Mouse (Mus musculus) forebrain, embryonic 16.5 days (tissue): ENCODE measurements at regions not wholly inside any gene's neighbourhood (a gene's known extent, or its start where the extent isn't known, plus 50 kb on each side); places are given as distances from the start of the nearest gene placed in this dataset.
A peak's percentile ranks its signal among the peaks of the same experiment; 100 is the strongest.

Experiments
- ATAC-seq: fragments of 200-750 bp; cut with Nextera tagmentation; 2 replicates; pipeline ENCODE4 v1.8.0; 2017; ENCODE audit warnings: mild to moderate bottlenecking, moderate library complexity
- H3K27ac ChIP-seq: fragments of 300-500 bp; sonication (generic); 2 replicates; pipeline ENCODE4 v1.5.1; 2014; ENCODE audit warnings: low read length, control low read depth
- H3K27me3 ChIP-seq: fragments of 300-500 bp; sonication (generic); replicated peaks from 2 replicates; pipeline ENCODE4 v1.6.1; 2014; ENCODE audit warnings: low read length; ENCODE audit not compliant: control insufficient read depth, insufficient read depth
- H3K36me3 ChIP-seq: fragments of 300-500 bp; sonication (generic); 2 replicates; pipeline ENCODE4 v1.6.1; 2014; ENCODE audit not compliant: control insufficient read depth, insufficient read depth
- H3K4me1 ChIP-seq: fragments of 300-500 bp; sonication (generic); replicated peaks from 2 replicates; pipeline ENCODE4 v1.6.1; 2014; ENCODE audit warnings: low read length; ENCODE audit not compliant: control insufficient read depth, insufficient read depth
- H3K4me2 ChIP-seq: fragments of 300-500 bp; sonication (generic); 2 replicates; pipeline ENCODE4 v1.6.1; 2014; ENCODE audit warnings: mild to moderate bottlenecking, low read length, control low read depth
- H3K4me3 ChIP-seq: fragments of 300-500 bp; sonication (generic); replicated peaks from 2 replicates; pipeline ENCODE4 v1.5.1; 2014; ENCODE audit warnings: mild to moderate bottlenecking, low read length, control low read depth
- H3K9ac ChIP-seq: fragments of 300-500 bp; sonication (generic); replicated peaks from 2 replicates; pipeline ENCODE4 v1.6.1; 2014; ENCODE audit warnings: low read depth, low read length, control low read depth
- H3K9me3 ChIP-seq: fragments of 300-500 bp; sonication (generic); 2 replicates; pipeline ENCODE4 v1.6.1; 2016; ENCODE audit warnings: low read length; ENCODE audit not compliant: control insufficient read depth
- WGBS: fragments of 180-500 bp; shearing (Covaris S2); extraction: QIAGEN DNeasy Blood & Tissue Kit; methylation state at CpG from one replicate; pipeline ENCODE4 v1.1.7; 2014; 5-methylcytosine and 5-hydroxymethylcytosine counted together

DNA sequence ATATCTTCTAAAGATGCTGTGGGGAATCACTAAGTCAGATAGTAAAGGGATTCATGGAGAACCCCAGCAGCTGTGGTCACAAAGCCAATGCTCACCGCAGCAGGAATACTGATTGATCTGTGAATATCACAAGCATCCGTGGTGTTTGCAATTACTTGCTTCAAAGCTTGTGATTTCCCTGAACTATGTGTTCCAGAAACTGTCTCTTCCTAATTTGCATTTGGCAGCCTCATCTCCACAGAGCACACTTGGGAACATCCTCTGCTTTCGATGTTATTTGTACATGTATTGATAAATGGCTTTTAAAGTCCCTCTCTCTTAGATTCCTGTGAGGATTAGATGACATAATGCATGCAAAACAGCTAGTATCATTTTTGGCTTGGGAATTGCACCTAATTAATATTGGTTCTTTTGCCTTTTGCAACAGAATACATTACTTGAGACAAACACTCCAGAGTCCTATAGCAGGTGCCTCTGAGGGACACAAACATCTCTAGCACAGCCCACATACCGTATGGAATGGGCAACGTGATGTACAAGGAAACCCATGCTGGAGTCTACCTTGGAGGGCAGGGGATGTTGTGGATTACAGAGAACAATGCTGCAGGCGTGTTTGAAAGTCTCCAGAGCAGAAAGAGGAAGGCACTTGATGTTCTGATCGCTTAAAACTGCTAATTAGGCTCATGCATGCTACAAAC lies 211.0 kb downstream of the Nuak1 start:
- H3K9ac ChIP-seq: no peak overlapping the region
- no peak overlapping the region for H3K4me2 ChIP-seq
- no peaks in the 10 kb centered on the region for H3K9me3 ChIP-seq
- H3K4me3 ChIP-seq: no peak overlapping the region
- WGBS: 51% methylated on average over 7 of the region's 7 CpGs
- no peak for ATAC-seq
- H3K4me1 ChIP-seq: peaks cover 3% of the 10 kb centered on the region
- H3K27ac ChIP-seq: no peak overlapping the region
- no peaks in the 10 kb centered on the region for H3K36me3 ChIP-seq
- H3K27me3 ChIP-seq: no peaks in the 10 kb centered on the region

DNA sequence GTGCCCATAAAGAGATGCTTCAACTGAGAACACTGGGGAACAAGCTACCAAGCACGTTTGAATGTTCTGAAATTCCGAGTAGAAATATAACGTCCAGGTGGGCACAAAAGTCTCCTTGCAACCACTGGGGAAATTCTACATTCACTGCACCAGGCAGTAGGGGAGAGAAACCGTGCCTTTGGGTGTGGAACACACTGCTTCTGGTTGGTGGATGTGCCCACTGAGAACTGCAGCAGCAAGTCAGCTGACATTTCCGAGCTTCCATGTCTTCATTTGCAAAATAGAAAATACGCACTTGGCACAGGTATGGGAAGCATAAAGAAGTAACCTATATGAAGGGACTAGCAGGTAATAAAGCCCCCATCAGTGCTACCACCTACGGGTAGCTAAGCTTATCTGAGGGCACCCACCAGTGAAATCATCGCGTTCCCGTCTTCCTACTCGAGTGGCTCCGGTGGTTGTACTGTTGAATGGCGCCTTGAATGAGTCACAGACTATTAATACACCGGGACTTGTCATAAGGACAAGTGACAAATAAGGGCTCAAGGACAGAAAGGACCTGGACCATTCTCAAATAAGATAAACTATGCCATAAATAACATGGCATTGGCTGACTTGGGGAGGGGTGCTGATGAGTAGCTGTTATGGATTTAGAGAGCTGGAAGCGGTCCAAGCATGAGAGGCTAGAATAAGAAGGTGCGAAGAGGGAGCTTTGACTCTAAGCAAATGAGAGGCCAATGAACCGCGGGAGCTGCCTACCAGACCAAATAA lies 210.2 kb downstream of the Nuak1 start:
- H3K4me3 ChIP-seq: no peak overlapping the region
- no peak overlapping the region for H3K9ac ChIP-seq
- peaks cover 3% of the 10 kb centered on the region for H3K4me1 ChIP-seq
- no peaks in the 10 kb centered on the region for H3K27me3 ChIP-seq
- whole genome bisulfite sequencing: 82% methylated on average over 18 of the region's 18 CpGs
- no peaks in the 10 kb centered on the region for H3K36me3 ChIP-seq
- ATAC-seq: no peak
- no peaks in the 10 kb centered on the region for H3K9me3 ChIP-seq
- H3K27ac ChIP-seq: no peak overlapping the region
- no peak overlapping the region for H3K4me2 ChIP-seq

DNA sequence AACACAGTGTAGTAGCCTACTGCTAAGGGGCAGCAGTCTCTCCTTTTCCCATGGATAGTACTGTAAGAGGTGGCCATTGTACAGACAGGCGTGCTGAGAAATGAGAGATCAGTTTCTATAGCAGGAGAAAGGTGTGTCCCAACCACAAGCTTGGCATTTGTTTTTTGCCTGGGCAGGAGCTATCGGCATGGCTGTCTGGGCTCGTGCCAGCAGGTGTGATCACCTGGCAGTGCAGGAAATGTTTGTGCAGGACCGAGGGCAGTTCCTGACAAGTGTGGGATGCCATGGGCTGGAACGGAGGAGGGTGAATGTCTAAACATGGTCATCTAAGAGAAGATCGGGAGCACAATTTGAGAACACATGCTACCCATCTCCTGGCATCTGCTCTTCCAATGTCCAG lies 205.4 kb downstream of the Nuak1 start:
- Histone ChIP-seq H3K4me3 (no peak overlapping the region), H3K27ac (no peak overlapping the region), H3K9me3 (no peaks in the 10 kb centered on the region), H3K9ac (no peak overlapping the region), H3K4me1 (no peaks in the 10 kb centered on the region), H3K4me2 (no peak overlapping the region), H3K27me3 (no peaks in the 10 kb centered on the region), H3K36me3 (no peaks in the 10 kb centered on the region)
- ATAC-seq: no peak
- WGBS: 94% methylated on average over 6 of the region's 6 CpGs

DNA sequence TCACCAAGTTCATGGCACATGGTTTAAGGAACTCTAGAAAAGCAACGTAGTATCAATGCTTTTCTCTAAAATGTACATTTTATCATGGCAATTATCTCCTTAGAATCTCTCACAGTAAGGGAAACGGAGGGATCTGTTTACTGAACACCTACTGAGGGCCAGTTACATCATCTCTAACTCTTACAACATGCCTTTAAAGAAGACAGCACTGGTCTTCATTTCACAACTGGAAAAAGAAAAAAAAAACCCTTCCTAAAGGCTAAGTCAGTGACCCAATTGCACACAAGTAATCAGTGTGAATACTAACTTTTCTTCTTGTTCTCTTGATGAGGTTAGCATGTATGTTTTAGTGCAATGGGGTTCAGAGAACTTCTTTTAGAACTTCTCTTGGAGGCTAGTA lies 204.2 kb downstream of the Nuak1 start:
- no peak for ATAC-seq
- no peak overlapping the region for H3K9ac ChIP-seq
- H3K9me3 ChIP-seq: peaks cover 3% of the 10 kb centered on the region; the same call in 1 of the 2 replicates
- no peaks in the 10 kb centered on the region for H3K36me3 ChIP-seq
- no peak overlapping the region for H3K27ac ChIP-seq
- H3K4me1 ChIP-seq: no peaks in the 10 kb centered on the region
- no peaks in the 10 kb centered on the region for H3K27me3 ChIP-seq
- H3K4me3 ChIP-seq: no peak overlapping the region
- H3K4me2 ChIP-seq: no peak overlapping the region
- WGBS: 78% methylated on average over 2 of the region's 2 CpGs

DNA sequence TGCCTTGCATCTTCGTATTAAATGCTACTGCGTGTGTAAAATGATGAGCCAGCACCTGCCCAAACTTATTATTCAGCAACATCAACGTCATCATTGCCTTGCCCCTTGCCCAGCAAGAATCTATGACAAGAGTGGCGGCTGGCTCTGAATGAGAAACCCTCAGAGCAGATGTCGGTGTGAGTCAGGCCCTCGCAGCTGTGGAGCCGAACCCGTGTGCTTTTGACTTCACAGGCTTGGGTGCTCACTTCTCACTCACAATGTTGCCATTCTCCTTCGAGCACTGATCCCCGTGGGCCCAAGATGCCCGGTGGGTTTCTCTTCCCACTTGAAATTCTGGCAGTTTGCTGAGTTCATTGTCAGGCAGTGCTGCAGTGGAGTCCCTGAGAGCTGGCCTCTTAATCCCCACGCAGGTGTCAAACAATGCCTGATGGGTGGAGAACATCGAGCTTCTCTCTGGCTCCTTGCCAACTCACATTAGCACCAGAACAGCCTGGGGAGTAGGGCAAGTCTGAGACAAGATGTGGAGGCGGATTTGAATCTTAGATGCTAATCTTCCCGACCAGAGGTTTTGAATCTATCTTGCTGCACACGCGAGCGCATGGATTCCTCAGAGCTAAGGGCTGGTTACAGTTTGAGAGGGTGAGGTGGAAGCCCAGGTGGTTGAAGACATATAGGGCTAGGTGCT lies 202.0 kb downstream of the Nuak1 start:
- H3K27me3 ChIP-seq: no peaks in the 10 kb centered on the region
- no peak overlapping the region for H3K4me2 ChIP-seq
- H3K4me1 ChIP-seq: no peaks in the 10 kb centered on the region
- peaks cover 8% of the 10 kb centered on the region for H3K9me3 ChIP-seq
- H3K9ac ChIP-seq: no peak overlapping the region
- 33% methylated on average over 18 of the region's 18 CpGs for WGBS
- peak; percentile 79 for ATAC-seq
- H3K27ac ChIP-seq: no peak overlapping the region
- H3K36me3 ChIP-seq: no peaks in the 10 kb centered on the region
- no peak overlapping the region for H3K4me3 ChIP-seq

DNA sequence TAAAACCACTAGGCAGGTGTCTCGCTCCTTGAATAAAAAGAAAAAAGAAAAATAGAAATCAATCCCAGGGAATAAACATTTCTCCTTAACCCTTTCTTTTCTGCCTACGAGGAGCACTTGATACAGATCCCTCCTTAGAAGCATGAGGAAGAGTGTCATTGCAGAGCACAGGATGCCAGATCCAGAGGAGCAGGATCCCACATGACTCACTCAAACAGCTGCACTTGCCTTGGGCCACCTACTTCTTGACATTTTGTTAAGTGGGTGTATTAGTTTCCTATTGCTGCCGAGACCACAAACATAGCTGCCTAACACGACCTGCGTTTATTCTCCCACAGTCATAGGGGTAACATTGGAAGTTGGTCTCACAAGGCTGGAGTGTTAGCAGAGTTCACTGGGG lies 197.1 kb downstream of the Nuak1 start:
- WGBS: 97% methylated on average over 5 of the region's 5 CpGs
- ATAC-seq: no peak

DNA sequence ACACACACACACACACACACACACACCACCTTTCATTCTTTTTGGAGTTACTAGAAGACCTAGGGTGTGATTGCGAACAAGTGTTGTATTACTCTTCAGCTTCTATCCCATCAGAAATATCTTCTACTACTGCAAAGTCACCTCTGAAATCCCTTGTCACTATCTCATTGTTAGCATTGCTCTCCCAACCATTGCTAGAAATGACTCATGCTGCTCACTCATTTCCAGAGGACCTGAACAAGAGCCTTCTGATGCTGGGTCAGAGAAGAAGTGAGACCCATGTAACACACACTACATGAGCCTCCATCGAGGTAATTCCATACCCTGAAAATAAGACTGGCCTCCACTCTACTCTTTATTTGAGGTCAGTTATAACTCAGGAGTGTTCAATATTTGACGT lies 191.1 kb downstream of the Nuak1 start:
- H3K4me2 ChIP-seq: no peak overlapping the region
- no peak for ATAC-seq
- no peaks in the 10 kb centered on the region for H3K27me3 ChIP-seq
- H3K9ac ChIP-seq: no peak overlapping the region
- H3K9me3 ChIP-seq: no peaks in the 10 kb centered on the region
- no peak overlapping the region for H3K27ac ChIP-seq
- 95% methylated on average over 3 of the region's 3 CpGs for WGBS
- H3K4me3 ChIP-seq: no peak overlapping the region
- H3K36me3 ChIP-seq: no peaks in the 10 kb centered on the region
- no peaks in the 10 kb centered on the region for H3K4me1 ChIP-seq

More for the DNA sequence above, 197.1 kb downstream of the Nuak1 start:
- H3K4me3 ChIP-seq: no peak overlapping the region
- H3K27me3 ChIP-seq: no peaks in the 10 kb centered on the region
- peaks cover 8% of the 10 kb centered on the region for H3K9me3 ChIP-seq
- H3K4me2 ChIP-seq: no peak overlapping the region
- H3K4me1 ChIP-seq: no peaks in the 10 kb centered on the region
- no peak overlapping the region for H3K27ac ChIP-seq
- no peaks in the 10 kb centered on the region for H3K36me3 ChIP-seq
- no peak overlapping the region for H3K9ac ChIP-seq

DNA sequence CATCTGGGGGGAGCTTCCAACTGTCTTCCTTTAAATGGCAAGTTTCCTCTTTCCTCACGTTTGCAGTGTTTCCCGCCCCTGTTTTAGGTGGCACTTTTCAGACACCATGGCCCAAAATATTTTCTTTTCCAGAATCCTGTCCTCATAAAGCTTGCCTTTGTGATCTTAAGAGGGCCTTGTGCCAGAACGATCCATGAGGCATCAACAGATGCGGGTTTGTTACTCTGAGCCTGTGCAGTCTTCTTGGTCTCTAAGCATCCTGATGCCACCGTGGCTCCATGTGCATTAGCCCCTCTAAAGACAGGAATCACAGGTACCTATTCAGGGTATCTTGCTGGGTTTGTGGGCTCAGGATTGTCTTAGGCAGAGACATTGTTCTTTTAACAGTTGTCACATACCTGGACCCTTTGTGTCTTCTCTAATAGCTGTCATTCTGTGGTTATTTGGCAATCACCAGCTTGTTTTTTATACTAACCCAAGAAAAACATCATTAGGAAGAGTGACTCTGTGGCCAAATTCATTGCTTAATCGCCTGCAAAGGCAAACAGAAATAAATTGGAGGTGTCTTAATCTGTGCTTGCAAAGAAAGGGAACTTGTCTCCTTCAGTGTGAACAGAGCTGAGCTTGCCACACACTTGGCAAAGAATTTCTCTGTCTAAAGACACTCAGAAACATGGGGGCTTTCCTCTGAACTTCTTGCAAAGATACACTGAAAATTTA lies 179.3 kb downstream of the Nuak1 start:
- H3K4me3 ChIP-seq: no peak overlapping the region

DNA sequence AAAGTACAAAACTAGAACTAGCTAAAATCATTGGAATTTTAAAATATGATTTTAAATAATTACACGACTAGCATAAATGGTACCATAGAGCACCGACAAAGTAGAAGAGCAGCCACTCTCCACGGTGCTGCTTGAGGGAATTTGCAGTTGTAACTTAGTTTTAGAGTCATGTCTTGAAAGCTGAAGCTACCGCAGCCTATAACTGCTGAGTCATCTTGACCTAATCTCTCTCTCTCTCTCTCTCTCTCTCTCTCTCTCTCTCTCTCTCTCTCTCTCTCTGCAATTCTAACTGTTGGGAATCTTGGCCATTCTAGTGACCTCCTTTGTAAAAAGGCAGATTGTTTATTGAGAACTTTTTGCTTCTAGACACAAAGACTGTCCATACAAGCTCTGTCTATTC lies 177.5 kb downstream of the Nuak1 start:
- no peak for ATAC-seq

More for the DNA sequence above, 179.3 kb downstream of the Nuak1 start:
- Histone ChIP-seq H3K27ac (no peak overlapping the region), H3K4me2 (no peak overlapping the region), H3K9ac (no peak overlapping the region), H3K4me1 (no peaks in the 10 kb centered on the region), H3K36me3 (no peaks in the 10 kb centered on the region), H3K9me3 (no peaks in the 10 kb centered on the region), H3K27me3 (no peaks in the 10 kb centered on the region)
- WGBS: 66% methylated on average over 6 of the region's 6 CpGs
- no peak for ATAC-seq

More for the DNA sequence above, 177.5 kb downstream of the Nuak1 start:
- Histone ChIP-seq H3K9ac (no peak overlapping the region), H3K27me3 (no peaks in the 10 kb centered on the region), H3K4me3 (no peak overlapping the region), H3K9me3 (no peaks in the 10 kb centered on the region), H3K4me2 (no peak overlapping the region), H3K36me3 (no peaks in the 10 kb centered on the region), H3K27ac (no peak overlapping the region), H3K4me1 (no peaks in the 10 kb centered on the region)
- 96% methylated on average over 4 of the region's 4 CpGs for WGBS
